Mouse (Mus musculus) fibroblast of lung, adult 2 months (primary cell): Measurements from ENCODE around the gene Creb3l4.
"Not testable (repeated sequence)": the region's sequence is repeated elsewhere in the genome, so short reads cannot be mapped to it uniquely, and the experiment has no call there.

Experiments used
- DNase-seq: peaks from one replicate; pipeline ENCODE4 v3.0.0-alpha.2; 2011; ENCODE audit warnings: low read depth

The Creb3l4 gene

DNA sequence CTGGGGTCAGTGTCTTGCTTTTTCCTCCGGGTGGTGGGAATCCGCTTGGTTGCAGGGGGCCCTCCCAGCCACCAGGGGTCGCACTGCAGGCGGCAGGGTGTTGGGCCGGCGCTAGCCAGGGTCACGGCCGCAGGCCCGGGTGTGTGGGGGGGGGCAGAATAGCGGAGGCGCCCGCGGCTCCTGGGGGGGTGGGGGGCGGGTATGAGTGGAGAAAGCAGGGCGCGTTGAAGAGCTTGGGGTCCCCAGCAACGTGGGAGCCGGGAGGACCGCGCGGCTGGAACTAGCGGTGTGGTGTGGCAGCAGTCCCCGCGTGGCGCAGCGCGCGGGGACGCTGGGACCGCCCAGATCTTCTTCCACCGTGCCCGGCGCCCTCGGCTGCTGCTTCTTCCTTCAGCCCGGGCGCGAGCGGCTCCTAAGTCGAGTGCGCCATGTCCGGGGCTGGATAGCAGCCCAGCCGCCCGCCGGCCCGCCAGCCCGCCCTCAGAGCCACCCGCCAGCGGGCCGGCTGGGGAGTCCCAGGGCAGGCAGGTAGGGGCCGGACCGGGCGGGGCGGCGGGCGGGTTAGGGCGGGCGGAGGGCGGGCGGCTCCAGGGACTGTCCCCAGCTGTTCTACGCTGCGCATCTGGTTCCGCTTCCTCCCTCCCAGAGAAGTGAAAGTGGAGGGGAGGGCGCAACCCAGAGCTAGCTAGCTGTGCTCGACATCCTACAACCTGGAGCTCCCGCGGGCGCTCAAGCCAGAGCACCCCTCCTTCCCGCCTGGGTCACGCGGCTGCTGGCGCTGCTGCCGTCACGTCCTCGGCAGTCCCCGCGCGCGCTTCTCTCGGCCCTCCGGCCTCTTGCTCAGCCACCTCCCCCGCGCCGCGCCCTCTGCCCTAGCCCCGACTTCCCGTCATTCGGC, 22.0 kb upstream of the Creb3l4 start, which contains the start of gene Dennd4b:
Gene Dennd4b, plus strand, starts transcription at position 152 of the 898 bp plus-strand sequence.
- DNase-seq = peak; percentile 52

DNA sequence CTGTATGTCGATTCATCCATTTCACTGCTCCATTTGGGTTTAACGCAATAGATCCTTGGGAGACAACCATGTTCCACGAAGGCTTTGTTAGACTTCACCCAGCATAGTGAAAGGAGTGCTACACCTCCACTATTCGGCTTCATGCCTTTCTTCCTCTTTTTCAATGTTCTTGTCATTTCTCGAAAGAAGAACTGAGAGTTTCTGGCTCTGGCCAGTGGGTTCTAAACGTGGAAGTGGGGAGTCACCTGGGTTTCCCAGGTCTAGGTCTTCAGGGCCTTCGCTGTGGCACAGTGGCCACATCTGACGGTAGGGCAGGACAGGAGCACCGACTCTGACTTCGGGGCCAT, 21.3 kb upstream of the Creb3l4 start:
- DNase-seq = no peak

DNA sequence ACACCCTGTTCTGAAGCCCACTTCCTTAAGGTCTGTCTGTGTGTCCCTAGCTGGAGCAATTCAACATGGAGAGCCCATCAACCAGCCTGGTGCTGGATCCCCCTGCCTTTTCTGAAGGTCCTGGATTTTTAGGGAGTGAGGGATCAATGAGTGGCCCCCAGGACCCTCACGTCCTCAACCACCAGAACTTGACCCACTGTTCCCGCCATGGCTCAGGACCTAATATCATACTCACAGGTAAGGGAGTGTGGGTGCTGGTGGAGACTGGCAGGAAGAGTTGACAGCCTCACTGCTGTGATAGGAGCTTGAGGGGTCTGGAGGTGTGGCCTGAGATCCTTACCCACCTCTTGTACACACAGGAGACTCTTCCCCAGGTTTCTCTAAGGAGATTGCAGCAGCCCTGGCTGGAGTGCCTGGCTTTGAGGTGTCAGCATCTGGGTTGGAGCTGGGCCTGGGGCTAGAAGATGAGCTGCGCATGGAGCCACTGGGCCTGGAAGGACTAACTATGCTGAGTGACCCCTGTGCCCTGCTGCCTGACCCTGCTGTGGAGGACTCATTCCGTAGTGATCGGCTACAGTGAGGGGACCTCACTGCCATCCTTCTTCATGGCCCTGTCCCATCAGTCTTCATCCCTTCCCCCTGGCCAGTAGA, 19.9 kb upstream of the Creb3l4 start:
- DNase-seq = no peak

DNA sequence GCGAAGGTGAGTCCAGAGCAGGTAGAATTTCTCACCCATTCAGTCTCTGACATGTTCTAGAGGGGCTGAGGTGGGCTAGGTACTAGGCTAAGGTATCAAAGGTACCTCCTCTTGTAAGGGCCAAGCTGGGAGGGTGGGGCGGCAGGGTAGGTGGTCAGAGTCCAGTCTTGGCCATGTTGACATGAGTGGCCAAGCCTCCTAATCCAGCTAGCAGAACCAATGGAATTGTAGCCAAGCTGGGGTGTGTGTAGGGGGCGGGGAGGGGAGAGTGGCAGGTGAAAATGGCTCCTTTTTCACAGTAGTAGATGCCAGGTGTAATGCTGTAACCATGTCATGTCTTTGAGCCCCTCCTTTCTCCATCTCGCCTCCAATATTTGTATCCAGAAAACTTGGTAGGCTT, 15.2 kb upstream of the Creb3l4 start:
- DNase-seq = no peak

DNA sequence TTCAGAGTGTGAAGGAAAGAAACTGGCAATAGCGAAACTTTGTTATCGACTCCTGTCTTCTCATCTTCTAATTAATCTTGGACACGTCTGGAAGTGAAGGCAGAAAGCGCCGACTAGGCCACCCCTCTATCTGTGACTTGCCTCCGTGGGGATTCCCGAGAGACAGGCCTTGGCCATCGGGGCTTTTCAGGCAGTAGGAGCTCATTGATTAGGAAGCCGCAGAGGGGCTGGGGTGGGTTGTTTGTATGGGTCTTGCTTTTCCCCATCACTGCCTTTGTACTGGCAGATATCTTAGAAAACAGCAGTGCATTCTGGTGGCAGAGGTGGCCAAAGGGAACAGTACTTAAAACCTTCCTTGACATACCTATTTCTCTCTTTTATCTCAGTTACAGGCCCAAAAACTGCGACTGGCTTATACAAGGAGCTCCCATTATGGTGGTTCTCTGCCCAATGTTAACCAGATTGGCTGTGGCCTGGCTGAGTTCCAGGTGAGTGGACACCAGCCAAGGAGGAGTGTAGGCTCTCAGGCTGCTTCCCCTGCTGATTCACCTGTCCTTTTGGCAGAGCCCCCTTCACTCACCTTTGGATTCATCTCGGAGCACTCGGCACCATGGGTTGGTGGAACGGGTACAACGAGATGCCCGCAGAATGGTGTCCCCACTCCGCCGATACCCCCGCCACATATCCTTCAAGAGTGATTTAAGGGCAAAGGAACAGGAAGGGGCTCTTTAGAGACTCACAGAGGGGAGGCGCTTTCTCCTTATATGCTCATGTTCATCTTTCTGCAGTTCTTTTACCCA, 13.6 kb upstream of the Creb3l4 start:
- DNase-seq = no peak

DNA sequence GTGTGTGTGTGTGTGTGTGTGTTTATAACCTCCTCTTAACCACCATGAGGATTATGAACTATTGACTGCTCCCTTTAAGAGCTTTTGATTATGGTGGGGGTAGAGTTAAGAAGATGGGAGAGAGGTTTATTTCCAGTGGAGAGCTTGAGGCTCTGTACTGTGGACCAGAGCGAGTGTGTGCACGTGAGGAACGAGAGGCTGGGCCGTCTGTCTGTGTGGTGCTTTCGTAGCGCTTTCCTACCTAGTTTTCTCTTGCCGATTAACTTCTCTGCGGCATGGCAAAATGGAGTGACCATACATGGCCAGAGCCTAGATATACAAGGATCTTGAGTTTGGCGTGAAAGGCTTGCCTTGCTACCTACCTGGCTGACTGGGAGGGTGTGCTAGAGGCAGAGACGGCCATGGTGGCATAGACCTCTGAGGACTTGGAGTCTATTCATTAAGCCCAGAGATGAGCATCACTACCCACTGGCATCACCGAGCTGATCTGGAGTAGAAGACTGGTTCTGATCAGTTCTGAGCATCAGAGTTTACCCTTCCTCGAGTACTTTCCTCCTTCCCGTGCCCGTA, 12.6 kb upstream of the Creb3l4 start:
- no peak for DNase-seq

DNA sequence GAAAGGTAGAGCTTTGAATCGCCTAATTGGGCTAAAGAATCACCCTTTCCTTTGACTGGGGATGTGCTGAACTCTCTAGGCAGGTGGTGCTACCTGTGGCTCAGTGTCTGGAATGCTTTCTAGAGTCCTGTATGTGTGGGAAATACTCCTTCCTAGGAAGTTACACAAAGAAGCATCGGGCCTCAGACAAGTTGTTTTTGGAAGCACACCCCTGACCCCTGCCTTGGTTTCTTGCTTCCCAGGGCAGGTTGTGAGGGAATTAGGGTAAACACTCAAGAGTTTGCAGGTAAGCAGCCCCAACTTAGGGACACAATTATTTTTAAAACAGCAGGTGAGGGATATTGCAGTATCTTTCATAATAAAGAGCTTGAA, 11.9 kb upstream of the Creb3l4 start:
- DNase-seq = no peak

DNA sequence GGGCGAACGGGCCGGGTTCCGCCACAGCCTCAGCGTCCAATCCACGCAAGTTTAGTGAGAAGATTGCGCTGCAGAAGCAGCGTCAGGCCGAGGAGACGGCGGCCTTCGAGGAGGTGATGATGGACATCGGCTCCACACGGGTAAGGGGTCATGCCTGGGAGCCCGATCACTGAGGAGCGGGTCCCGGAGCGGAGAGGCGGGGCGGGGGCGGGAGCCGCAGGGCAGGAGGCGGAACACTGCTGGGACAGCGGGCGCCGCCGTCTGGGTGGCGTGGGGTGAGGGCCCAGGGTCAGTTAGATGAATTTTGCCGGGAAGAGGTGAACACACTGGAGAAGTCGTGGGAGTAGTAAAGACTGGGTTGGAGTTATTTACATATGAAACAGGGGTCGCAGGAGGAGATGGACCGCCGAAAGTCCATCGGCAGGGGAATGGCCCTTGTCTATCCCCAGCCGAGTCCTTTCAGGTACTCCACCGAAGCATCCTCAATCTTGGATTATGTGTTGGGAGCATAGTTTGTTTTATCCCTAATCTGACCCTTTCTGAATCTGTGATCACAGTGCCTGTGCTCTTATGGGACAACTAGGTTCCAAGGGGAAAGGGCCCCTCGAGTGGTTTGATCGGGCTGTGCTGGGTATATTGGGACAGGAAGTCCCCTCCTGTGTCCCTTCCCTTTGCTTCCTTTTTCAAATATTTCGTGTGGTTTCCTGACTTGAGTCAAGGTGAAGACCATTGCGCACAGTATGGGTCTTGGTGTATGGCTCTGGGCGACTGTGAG, 11.3 kb upstream of the Creb3l4 start:
- DNase-seq = no peak

DNA sequence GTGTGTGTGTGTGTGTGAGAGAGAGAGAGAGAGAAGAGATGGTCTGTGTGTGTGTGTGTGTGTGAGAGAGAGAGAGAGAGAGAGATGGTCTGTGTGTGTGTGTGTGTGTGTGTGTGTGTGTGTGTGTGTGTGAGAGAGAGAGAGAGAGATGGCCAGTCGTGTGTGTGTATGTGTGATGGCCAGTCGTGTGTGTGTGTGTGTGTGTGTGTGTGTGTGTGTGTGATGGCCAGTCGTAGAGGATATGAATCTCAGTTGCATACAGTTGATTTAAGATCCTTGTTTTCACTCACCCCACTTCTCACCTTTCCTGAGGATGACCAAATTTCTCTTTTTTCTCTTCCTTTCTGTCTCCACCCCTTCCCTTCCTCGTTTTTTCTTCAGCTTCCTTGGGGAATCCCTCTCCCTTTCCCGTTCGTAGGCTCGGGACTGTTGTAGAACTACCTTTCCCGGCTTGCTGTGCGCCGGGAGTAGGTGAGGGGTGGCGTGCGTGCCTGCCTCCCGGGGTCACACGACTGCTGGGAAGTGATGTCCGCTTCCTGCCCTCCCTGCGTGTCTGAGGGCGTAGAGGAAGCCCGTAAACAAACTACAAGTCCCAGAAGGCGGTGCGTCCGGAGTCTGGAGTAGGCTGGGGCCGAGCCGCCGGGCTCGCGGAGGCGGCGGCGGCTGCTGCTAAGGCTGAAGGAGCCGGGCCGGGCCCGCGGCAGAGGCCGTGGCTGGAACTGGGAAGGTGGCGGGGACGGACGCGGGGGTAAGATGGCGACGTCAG, 10.5 kb upstream of the Creb3l4 start, which contains the start of gene Crtc2:
Gene Crtc2, plus strand, starts transcription at position 511 of the 766 bp plus-strand sequence.
- peak; percentile 94 for DNase-seq

DNA sequence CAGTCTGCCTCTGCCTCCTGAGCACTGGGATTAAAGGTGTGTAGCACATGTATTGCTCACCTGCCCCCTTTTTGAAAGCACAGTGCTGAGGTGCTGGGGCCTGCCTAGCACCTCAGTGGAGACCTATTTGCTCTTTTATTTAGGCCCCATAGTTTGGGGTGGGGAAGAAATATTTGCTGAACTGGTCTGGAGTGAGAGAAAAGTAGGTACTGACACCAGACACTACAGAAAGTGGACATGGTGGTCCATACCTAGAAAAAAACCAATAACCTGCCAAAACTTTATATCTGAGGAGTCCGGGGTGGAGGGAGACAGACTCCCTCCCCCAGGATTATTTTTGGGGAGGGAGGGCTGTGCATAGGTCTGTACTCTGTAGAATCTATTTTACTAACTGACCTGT, 9.9 kb upstream of the Creb3l4 start:
- DNase-seq = not testable (repeated sequence)

DNA sequence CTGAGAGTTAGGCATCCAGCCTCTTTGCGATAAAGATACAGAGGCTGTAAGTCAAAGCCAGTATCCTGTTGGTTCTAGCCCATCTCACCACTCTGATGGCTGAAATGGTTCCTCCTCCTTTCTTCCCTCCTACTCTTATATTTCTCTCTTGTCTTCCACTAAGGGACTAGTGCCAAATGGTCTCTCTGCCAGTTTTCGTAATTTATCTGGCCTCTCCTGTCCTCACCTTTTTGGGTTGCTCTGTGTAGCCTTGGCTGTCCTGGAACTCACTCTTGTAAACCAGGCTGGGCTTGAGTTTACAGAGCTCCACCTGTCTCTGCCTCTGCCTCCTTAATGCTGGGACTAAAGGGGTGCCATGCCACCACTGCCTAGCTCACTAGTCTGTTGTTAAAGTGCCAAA, 9.3 kb upstream of the Creb3l4 start:
- DNase-seq = not testable (repeated sequence)

DNA sequence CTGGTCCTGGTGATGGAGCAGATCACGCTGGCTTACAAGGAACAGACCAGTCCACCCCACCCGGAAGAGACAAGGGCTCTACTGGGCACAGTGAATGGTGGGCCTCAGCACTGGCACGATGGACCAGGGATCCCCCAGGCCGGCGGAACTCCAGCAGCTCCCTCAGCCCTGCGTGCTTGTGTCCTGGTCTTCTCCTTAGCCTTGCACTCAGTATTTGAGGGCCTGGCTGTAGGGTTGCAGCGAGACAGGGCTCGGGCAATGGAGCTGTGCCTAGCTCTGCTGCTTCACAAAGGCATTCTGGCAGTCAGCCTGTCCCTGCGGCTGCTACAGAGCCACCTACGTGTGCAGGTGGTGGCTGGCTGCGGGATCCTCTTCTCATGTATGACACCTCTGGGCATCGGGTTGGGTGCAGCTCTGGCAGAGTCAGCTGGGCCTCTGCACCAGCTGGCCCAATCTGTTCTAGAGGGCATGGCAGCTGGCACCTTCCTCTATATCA, 8.5 kb upstream of the Creb3l4 start:
- DNase-seq = not testable (repeated sequence)

DNA sequence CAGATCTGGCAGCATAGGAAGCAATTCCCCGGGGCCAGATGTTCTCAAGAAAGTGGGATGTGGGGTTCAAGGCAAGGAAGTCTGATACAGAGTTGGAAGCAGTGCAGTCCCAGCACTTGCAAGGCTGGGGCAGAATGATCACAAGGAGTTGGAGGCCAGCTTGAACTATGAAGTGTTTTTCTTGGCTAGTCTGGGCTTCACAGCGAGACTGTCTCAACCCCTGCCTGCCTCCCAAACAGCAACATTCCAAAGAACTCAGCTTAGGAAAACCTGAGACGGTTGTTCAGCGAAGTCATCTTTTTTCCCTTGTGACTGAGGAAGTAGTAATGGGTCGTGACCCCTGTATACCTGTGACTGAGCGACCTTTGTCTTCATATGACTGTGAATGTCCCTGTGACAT, 7.5 kb upstream of the Creb3l4 start:
- DNase-seq = peak; percentile 54

DNA sequence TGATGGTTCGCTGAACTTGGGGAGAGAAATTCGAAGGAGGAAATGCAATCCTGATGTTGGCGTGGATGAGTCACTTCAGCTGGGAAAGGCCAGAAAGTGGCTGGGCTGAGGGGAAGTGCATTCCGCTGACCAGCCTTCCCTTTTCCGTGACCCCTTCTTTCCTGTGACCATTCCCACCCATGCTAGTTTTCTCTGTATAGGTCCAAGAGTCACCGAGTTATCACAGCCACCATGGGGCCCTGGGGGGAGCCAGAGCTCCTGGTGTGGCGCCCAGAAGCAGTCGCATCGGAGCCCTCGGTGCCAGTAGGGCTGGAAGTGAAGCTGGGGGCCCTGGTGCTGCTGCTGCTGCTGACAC, 5.4 kb upstream of the Creb3l4 start:
- DNase-seq = peak; percentile 51

DNA sequence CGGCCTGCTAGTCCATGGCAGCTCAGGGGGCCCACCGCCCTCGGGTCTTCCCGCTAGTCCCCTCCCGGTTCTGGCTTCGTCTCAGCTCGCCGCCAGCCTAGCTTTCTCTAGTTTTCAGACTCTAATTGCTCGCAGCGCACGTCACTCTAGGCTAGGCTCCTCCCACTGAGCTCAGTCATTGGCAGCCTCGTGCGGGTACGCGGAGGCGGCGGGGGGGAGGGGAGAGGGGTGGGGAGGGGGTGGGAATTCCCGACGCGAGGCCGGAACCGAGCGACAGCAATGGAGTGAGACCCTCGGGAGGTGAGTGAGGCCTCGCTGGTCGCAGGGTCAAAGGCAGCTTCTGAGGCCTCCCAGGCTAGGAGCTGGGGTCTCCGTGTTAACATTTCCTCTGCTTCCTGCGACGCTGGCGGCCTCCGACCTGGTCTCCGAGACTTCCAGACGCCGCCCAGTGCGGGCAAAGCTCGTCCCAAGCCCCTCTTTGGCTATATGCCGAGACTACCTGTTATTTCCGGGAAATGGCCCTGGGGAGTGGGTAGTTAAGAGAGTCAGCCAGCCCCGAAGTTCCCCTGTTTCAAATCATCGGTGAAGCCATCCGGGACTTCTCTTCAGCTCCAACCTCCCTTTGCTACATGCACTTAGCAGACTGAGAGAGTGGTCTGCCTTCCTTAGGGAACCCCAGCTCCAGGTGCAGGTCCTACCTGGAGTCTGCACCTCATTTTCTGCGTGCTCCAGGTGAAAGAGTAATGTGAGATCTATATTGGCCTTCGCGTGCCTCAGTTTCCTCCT, 4.8 kb upstream of the Creb3l4 start, which contains the start of gene Slc39a1:
Gene Slc39a1, plus strand, starts transcription at position 213 of the 786 bp plus-strand sequence.
- peak; percentile 90 for DNase-seq

DNA sequence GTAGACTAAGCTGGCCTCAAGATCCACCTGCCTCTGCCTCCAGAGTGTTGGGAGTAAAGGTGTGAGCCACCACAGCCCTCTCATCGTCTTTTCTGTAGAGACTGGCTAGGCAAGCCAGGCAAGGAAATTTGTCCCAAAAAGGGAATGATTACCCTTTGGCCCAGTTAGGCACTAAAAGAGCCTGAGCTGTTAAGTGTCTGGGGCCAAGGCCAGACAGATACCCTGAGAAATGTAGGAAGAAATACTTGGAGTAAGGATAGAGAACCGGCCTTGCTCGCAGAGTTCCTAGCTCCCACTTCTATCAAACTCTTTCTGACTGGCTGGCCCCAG, 4.3 kb upstream of the Creb3l4 start:
- DNase-seq = no peak

DNA sequence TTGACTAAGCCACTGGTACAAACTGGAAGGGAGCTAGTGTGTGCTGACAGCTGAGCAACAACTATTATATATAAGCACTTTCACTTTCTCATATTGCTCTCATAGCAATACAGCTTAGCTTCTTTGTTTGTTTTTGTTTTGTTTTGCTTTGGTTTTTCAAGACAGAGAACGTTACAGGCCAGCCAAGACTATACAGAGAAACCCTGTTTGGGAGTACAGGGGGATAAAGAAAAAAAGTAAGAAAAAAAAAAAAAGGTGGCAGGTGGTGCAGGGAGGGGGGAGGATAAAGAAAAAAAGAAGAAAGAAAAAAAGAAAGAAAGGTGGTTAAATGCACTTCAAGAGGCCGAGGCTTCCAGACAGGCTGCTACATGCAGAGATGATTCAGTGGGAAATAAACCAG, 2.1 kb upstream of the Creb3l4 start:
- no peak for DNase-seq

DNA sequence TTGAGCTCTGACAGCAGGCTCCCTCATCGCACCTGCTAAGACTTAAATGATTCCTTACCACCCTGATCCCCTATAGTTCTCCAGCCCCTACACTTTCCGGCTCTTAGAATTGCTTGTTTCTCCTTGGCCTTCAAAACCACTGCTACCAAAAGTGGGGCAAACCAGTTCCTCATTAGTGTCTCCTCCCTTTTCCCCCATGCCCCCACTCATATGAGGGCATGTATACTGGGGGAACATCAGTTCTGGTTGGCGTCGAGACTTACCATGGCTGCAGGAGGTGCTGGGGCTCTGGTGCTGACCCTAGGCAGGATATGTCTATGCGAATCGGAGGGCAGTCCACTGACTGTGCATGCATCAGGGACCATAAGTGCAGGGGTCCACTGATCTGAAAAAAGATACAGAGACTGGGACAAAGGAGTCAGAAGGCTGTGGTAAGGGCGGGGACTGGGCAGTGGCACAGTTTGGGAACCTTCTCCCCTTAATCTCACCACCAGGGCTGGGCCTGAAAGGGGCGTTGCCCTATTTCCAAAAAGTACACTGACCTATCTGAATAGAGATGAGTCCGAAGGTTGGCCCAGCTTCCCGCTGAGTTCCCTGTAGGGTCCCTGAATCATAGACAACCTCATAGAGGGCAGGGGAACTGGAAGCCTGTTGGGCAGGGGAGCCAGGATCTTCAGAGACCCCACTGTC, 1.5 kb downstream of the Creb3l4 start:
- DNase-seq = no peak

DNA sequence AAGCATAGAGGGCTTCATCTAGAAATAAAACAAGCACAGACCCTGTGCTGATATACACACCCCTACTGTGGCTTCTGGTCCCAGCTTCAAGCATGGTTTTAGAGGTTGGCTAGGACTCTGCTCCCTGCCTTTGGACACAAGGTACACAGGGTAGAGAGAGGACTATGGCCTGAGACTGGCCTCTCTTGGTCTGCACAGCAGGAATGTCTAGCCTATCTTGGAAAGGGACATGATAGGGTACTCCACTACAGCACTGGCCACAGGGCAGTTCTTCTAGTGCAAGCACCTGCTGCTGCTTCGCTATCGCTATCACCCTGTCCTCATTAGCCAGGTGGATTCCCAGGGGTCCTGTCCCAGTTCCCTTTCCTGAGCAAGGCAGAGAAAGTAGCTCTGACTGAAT, 2.1 kb downstream of the Creb3l4 start:
- DNase-seq = no peak
